In genomic region chr17:31642913-31643312, GRCm38 (mm10) we compare ENCODE assay signal across 31 mouse cellular contexts. TPM values are rescaled to one million over a fixed set of nuclear protein-coding genes. Genes with fewer than 3 reads are reported as not detected.
A peak's percentile ranks its signal among the peaks of the same experiment; 100 is the strongest.
DNase-seq lines count a peak whose midpoint lies in the region; ATAC-seq and TF ChIP-seq lines count a peak whose summit lies in the region.
"Had no signal": no experiment of that assay in that cellular context is flagged by ENCODE, and none has a peak within 500 bp of the region (broad histone marks: within the 10 kb centered on the region; RNA-seq: fewer than 3 reads in every experiment).

No protein-coding gene starts in this region.

- 70% methylated on average over 4 of the region's 4 CpGs for WGBS in heart, postnatal 0 days

- 0 out of 2 replicates have a peak, but pooled peaks have one; percentile 20 for ATAC-seq in heart, postnatal 0 days (ENCODE audit: insufficient read depth, low read depth)
- ATAC-seq: forebrain, embryonic 14.5 days; forebrain, postnatal 0 days had no signal

- no peak overlapping the region for H3K9ac ChIP-seq in heart, postnatal 0 days (replicated peaks; ENCODE audit: low read depth, low read length)
- H3K9ac ChIP-seq: embryonic facial prominence, embryonic 12.5 days; embryonic facial prominence, embryonic 15.5 days; forebrain, postnatal 0 days; heart, embryonic 15.5 days; hindbrain, embryonic 15.5 days had no signal

- TF ChIP-seq CTCF in heart, postnatal 0 days (IDR thresholded peaks at IDR 0.05; ENCODE audit: low read depth), result no peak
- TF ChIP-seq CTCF in E14TG2a.4 (conservative IDR thresholded peaks at IDR 0.05; ENCODE audit: low read length), result no peak

- H3K4me2 ChIP-seq in heart, postnatal 0 days (ENCODE audit: low read depth, low read length), result no peak overlapping the region
- H3K4me2 ChIP-seq: embryonic facial prominence, embryonic 12.5 days; embryonic facial prominence, embryonic 15.5 days; heart, embryonic 11.5 days; heart, embryonic 15.5 days; hindbrain, embryonic 15.5 days had no signal

- TF ChIP-seq EP300 in heart, postnatal 0 days (IDR thresholded peaks at IDR 0.05; ENCODE audit: low read depth), result no peak

- H3K27me3 ChIP-seq in heart, postnatal 0 days (ENCODE audit: control insufficient read depth, insufficient read depth, low read length), result no peaks in the 10 kb centered on the region
- peaks cover 23% of the 10 kb centered on the region for H3K27me3 ChIP-seq in E14TG2a.4 (ENCODE audit: insufficient read depth, low read length)
- H3K27me3 ChIP-seq: embryonic facial prominence, embryonic 15.5 days; heart, embryonic 15.5 days; hindbrain, embryonic 15.5 days had no signal

- H3K9me3 ChIP-seq in heart, postnatal 0 days (replicated peaks; ENCODE audit: control insufficient read depth, low read length), result no peaks in the 10 kb centered on the region
- no peaks in the 10 kb centered on the region for H3K9me3 ChIP-seq in E14TG2a.4 (ENCODE audit: low read length)
- H3K9me3 ChIP-seq: embryonic facial prominence, embryonic 15.5 days; heart, embryonic 15.5 days; hindbrain, embryonic 15.5 days had no signal

- H3K4me3 ChIP-seq in heart, postnatal 0 days (ENCODE audit: low read depth, low read length), result no peak overlapping the region
- H3K4me3 ChIP-seq in E14TG2a.4 (replicated peaks; ENCODE audit: low read length), result 0 out of 2 replicates have a peak overlapping the region, but pooled peaks have one; percentile 23
- H3K4me3 ChIP-seq: embryonic facial prominence, embryonic 12.5 days; embryonic facial prominence, embryonic 15.5 days; gastrocnemius, adult 2 months; heart, embryonic 15.5 days; hindbrain, embryonic 15.5 days had no signal

- DNase-seq in heart, postnatal 0 days (ENCODE audit: low spot score), result no peak
- no peak for DNase-seq in heart, adult 9 months (ENCODE audit: low spot score in 2 of 2)
- peak; percentile 90 for DNase-seq in R1 (ENCODE audit: low read depth, low spot score)
- no peak for DNase-seq in gastrocnemius, postnatal 4 days (ENCODE audit: low spot score in 2 of 2)
- no peak for DNase-seq in spleen, adult 12 weeks (ENCODE audit: low spot score)
- DNase-seq: adrenal gland, adult 2 months; adrenal gland, postnatal 14 days; B cell, adult 2 months; cerebellum, adult 11 months; cerebellum, adult 2 months; cerebellum, adult 9-11 months; cerebellum, postnatal 25 days; forebrain, postnatal 0 days; gastrocnemius, adult 2 months; gastrocnemius, postnatal 14 days; heart, adult 18-20 months; heart, postnatal 14 days; heart, postnatal 4 days; kidney, adult 2 months had no signal

- no peaks in the 10 kb centered on the region for H3K4me1 ChIP-seq in heart, postnatal 0 days (ENCODE audit: control insufficient read depth, insufficient read depth)
- H3K4me1 ChIP-seq in E14TG2a.4 (replicated peaks; ENCODE audit: low read depth, low read length), result peaks cover 42% of the 10 kb centered on the region
- H3K4me1 ChIP-seq: embryonic facial prominence, embryonic 12.5 days; hindbrain, embryonic 15.5 days had no signal

- H3K27ac ChIP-seq in heart, postnatal 0 days (ENCODE audit: low read depth), result no peak overlapping the region
- H3K27ac ChIP-seq: embryonic facial prominence, embryonic 12.5 days; embryonic facial prominence, embryonic 15.5 days; gastrocnemius, adult 2 months; heart, embryonic 15.5 days; hindbrain, embryonic 15.5 days had no signal

- H3K36me3 ChIP-seq in heart, postnatal 0 days (replicated peaks; ENCODE audit: control insufficient read depth, insufficient read depth, low read length), result peaks cover 17% of the 10 kb centered on the region
- peaks cover 19% of the 10 kb centered on the region for H3K36me3 ChIP-seq in E14TG2a.4 (ENCODE audit: insufficient read depth, low read length)

RNA-seq across cellular contexts. Expression of gene Cbs, which starts 5.9 kb away (rescaled TPM):
- 2.1 TPM in 1 of 2 replicates, not detected in the other for total RNA-seq in heart, postnatal 0 days (2014; rRNA removed; ENCODE audit: low replicate concordance)
- 0.27 and 0.36 TPM in 2 replicates for polyA plus RNA-seq in heart, postnatal 0 days (2015; fragmentation: Nextera tagmentation; extraction: Ambion mirVana)
- total RNA-seq in gastrocnemius, postnatal 4 days (2021), result 1 to 10 TPM in 1 of 2 experiments, under 1 TPM in 1; 0.64 to 1.4 TPM

RNA-seq across cellular contexts. Expression of gene U2af1, which starts 15.8 kb away (rescaled TPM):
- total RNA-seq in heart, postnatal 0 days (2014; rRNA removed; ENCODE audit: low replicate concordance), result 36.2 and 41.7 TPM in 2 replicates
- polyA plus RNA-seq in heart, postnatal 0 days (2015; fragmentation: Nextera tagmentation; extraction: Ambion mirVana), result 143 and 158 TPM in 2 replicates
- total RNA-seq in gastrocnemius, postnatal 4 days (2021), result 100 to 1,000 TPM; 154 to 181 TPM

RNA-seq across cellular contexts. Expression of gene Cryaa, which starts 34.7 kb away (rescaled TPM):
- not detected in 2 replicates for total RNA-seq in heart, postnatal 0 days (2014; rRNA removed; ENCODE audit: low replicate concordance)
- polyA plus RNA-seq in heart, postnatal 0 days (2015; fragmentation: Nextera tagmentation; extraction: Ambion mirVana), result 0.15 TPM in 1 of 2 replicates, not detected in the other
- not detected for total RNA-seq in gastrocnemius, postnatal 4 days (2021)
- total RNA-seq: adrenal gland, adult 2 months; adrenal gland, postnatal 14 days; adrenal gland, postnatal 4 days; common myeloid progenitor, adult 5-6 weeks; forebrain, postnatal 0 days; gastrocnemius, adult 2 months; gastrocnemius, postnatal 14 days; heart, adult 18-20 months; heart, postnatal 14 days; heart, postnatal 4 days had no signal
- polyA plus RNA-seq: adrenal gland, adult 2 months; forebrain, embryonic 11.5 days; forebrain, postnatal 0 days; gonadal fat pad, adult 2 months; heart, embryonic 11.5 days; heart, embryonic 15.5 days; hindbrain, embryonic 11.5 days had no signal
